Mouse (Mus musculus) small intestine, adult 2 months (tissue): ENCODE data around the gene Hist1h2bb.

Experiments used
- CTCF ChIP-seq: fragments of 200-500 bp; IDR thresholded peaks from 2 replicates; pipeline ENCODE4 v1.5.1; 2012; ENCODE audit warnings: low read depth, mild to moderate bottlenecking, control low read depth, inconsistent platforms, low read length, moderate library complexity, mixed read lengths; ENCODE audit not compliant: insufficient replicate concordance, insufficient read length; ENCODE audit errors: extremely low read depth
- POLR2A ChIP-seq: fragments of 200-500 bp; IDR thresholded peaks from 2 replicates; pipeline ENCODE4 v1.6.1; 2012; ENCODE audit warnings: low read depth, mild to moderate bottlenecking, control low read depth, inconsistent platforms, low read length, moderate library complexity

DNA sequence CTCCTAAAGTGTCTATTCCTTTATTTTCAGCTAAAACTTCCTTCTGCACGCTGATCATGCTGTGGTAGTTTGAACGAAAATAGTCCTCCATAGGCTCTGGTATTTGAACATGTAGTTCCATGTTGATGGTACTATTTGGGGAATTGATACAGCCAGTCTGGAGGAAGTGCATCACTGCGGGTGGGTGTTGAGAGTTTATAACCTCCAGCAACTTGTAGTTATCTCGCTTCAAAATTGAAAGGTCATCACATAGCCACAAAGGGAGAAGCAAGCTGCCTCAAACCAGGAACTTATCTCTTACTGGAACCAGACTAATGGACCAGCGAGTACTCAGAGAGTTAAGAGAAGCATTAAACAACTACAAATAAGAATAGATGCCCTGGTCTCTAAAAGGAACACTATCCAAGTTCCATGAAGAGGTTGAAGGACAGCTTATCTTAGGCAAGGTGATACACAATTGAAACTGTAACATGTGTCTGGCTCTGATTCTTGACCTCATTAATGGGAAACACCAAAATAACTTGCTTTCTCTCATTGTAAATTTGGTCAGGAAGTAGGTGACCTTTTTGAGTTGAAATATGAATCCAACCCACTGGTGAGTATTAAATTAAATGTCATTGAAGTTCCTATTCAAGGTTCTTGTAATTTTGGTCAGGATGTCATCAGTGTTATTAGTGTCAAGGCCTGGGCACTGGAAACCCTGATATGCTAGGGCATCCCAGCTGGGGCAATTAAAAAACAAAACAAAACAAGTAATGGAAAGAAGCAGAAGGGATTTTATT, 30.1 kb upstream of the Hist1h2bb start:
- TF ChIP-seq CTCF = no peak
- no peak for TF ChIP-seq POLR2A
